ENCODE assay signal across 8 mouse cellular contexts in the genomic region with DNA sequence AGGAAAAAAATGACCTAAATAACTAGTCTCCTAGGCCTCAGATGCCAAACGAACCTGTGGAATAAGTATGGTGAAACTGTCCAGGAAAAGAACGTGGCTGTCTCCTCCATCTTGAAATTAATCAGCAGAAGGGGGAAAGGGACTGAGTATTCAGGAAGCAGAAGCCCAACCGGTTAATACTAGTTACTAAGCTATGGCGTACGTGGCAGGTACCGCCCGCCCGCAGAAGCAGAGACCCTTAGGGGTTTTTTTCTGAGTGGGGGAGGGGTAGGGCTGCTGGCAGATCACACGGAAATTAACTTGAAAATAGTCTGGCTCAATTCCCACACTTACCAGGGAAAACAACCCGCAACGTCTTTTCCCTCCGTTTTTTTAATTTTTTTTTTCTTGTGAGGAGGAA. TPM values are rescaled to one million over a fixed set of nuclear protein-coding genes. Genes with fewer than 3 reads are reported as not detected.
A peak's percentile ranks its signal among the peaks of the same experiment; 100 is the strongest.
DNase-seq lines count a peak whose midpoint lies in the region; ATAC-seq and TF ChIP-seq lines count a peak whose summit lies in the region.

No protein-coding gene starts in this region.

- peak overlapping the region; percentile 89; the same call in 1 of the 2 replicates for H3K27ac ChIP-seq in midbrain, embryonic 13.5 days

- peak overlapping the region; percentile 88 for H3K9ac ChIP-seq in midbrain, embryonic 13.5 days (replicated peaks)

- TF ChIP-seq CTCF in E14TG2a.4 (conservative IDR thresholded peaks at IDR 0.05; ENCODE audit: low read length) = no peak

- ATAC-seq in midbrain, embryonic 13.5 days = no peak

- H3K4me3 ChIP-seq in E14TG2a.4 (replicated peaks; ENCODE audit: low read length) = peak overlapping the region; percentile 89
- H3K4me3 ChIP-seq in midbrain, embryonic 13.5 days (replicated peaks) = peak overlapping the region; percentile 76

- H3K9me3 ChIP-seq in E14TG2a.4 (ENCODE audit: low read length) = no peaks in the 10 kb centered on the region
- no peaks in the 10 kb centered on the region for H3K9me3 ChIP-seq in midbrain, embryonic 13.5 days

- H3K4me1 ChIP-seq in E14TG2a.4 (replicated peaks; ENCODE audit: low read depth, low read length) = peaks cover 24% of the 10 kb centered on the region
- H3K4me1 ChIP-seq in midbrain, embryonic 13.5 days (replicated peaks) = 0 out of 2 replicates have a peak, but pooled peaks cover 5% of the 10 kb centered on the region

- intact Hi-C loops in heart, postnatal 10 days (cut with DNase I) = loop anchor here (10.0 kb wide), 1 partner anchor 285 kb away; no protein-coding TSS in a partner anchor

- H3K4me2 ChIP-seq in midbrain, embryonic 13.5 days (replicated peaks) = peak overlapping the region; percentile 59

- no peaks in the 10 kb centered on the region; the same call in 1 of the 2 replicates for H3K27me3 ChIP-seq in E14TG2a.4 (ENCODE audit: insufficient read depth, low read length)
- H3K27me3 ChIP-seq in midbrain, embryonic 13.5 days = peaks cover 16% of the 10 kb centered on the region; the same call in 1 of the 2 replicates

- peak; percentile 74 for DNase-seq in 416B (ENCODE audit: low read depth)
- peak; percentile 61 for DNase-seq in embryo, embryonic 11 days
- DNase-seq in heart, postnatal 10 days = peak; percentile 31 to 36
- DNase-seq in kidney, postnatal 4 days = peak; percentile 19 to 54
- DNase-seq in yolk sac, embryonic 10.5 days (ENCODE audit: low spot score) = peak; percentile 55
- DNase-seq in right cerebral cortex, postnatal 4 days = no peak

- peaks cover 37% of the 10 kb centered on the region for H3K36me3 ChIP-seq in E14TG2a.4 (ENCODE audit: insufficient read depth, low read length)
- H3K36me3 ChIP-seq in midbrain, embryonic 13.5 days = peaks cover 8% of the 10 kb centered on the region

- 25% methylated on average over 12 of the region's 12 CpGs for WGBS in midbrain, embryonic 13.5 days

RNA-seq across cellular contexts. Expression of a gene that starts 1.0 kb away (rescaled TPM):
- 10 to 100 TPM; 38.6 TPM for total RNA-seq in heart, postnatal 10 days (2021)
- 33.3 and 36.3 TPM in 2 replicates for polyA plus RNA-seq in midbrain, embryonic 13.5 days (2015; fragmentation: Nextera tagmentation; extraction: Ambion mirVana)
